Mouse (Mus musculus) embryonic facial prominence, embryonic 13.5 days (tissue): Measurements from ENCODE around the gene Ccdc84. TPM values are rescaled to one million over a fixed set of nuclear protein-coding genes. Genes with fewer than 3 reads are reported as not detected.
A peak's percentile ranks its signal among the peaks of the same experiment; 100 is the strongest.
"Not testable (repeated sequence)": the region's sequence is repeated elsewhere in the genome, so short reads cannot be mapped to it uniquely, and the experiment has no call there.

Source experiments
- ATAC-seq: fragments of 200-750 bp; cut with Nextera tagmentation; 2 replicates; pipeline ENCODE4 v1.8.0; 2017; ENCODE audit warnings: low read depth; ENCODE audit not compliant: insufficient number of reproducible peaks, insufficient read depth, low FRiP score, low TSS enrichment
- H3K27ac ChIP-seq: fragments of 300-500 bp; sonication (generic); 2 replicates; pipeline ENCODE4 v1.5.1; 2015; ENCODE audit warnings: moderate library complexity, mild to moderate bottlenecking, inconsistent platforms
- H3K27me3 ChIP-seq: fragments of 300-500 bp; sonication (generic); 2 replicates; pipeline ENCODE4 v1.6.1; 2015; ENCODE audit warnings: mild to moderate bottlenecking, inconsistent platforms
- H3K36me3 ChIP-seq: fragments of 300-500 bp; sonication (generic); 2 replicates; pipeline ENCODE4 v1.6.1; 2015; ENCODE audit warnings: mild to moderate bottlenecking, inconsistent platforms
- H3K4me1 ChIP-seq: fragments of 300-500 bp; sonication (generic); 2 replicates; pipeline ENCODE4 v1.6.1; 2015; ENCODE audit warnings: inconsistent platforms
- H3K4me2 ChIP-seq: fragments of 300-500 bp; sonication (generic); 2 replicates; pipeline ENCODE4 v1.6.1; 2015; ENCODE audit warnings: moderate library complexity, mild to moderate bottlenecking, inconsistent platforms
- H3K4me3 ChIP-seq: fragments of 300-500 bp; sonication (generic); 2 replicates; pipeline ENCODE4 v1.5.1; 2015; ENCODE audit warnings: mild to moderate bottlenecking, inconsistent platforms
- H3K9ac ChIP-seq: fragments of 300-500 bp; sonication (generic); 2 replicates; pipeline ENCODE4 v1.6.1; 2015; ENCODE audit warnings: mild to moderate bottlenecking, inconsistent platforms
- H3K9me3 ChIP-seq: fragments of 300-500 bp; sonication (generic); 2 replicates; pipeline ENCODE4 v1.6.1; 2016; ENCODE audit warnings: inconsistent platforms
- WGBS: fragments of 180-500 bp; shearing (Covaris S2); methylation state at CpG from one replicate; pipeline ENCODE4 v1.1.7; 2015; ENCODE audit warnings: mixed read lengths; 5-methylcytosine and 5-hydroxymethylcytosine counted together
- polyA plus RNA-seq: library from polyadenylated mRNA; unstranded; fragments of >200 nt; fragmentation: Nextera tagmentation; extraction: Ambion mirVana; gene quantifications from 2 replicates; pipeline ENCODE4 v1.2.1, GENCODE M21; 2015

Gene Ccdc84
- polyA plus RNA-seq, 1 experiment from 2014 or later = 33.3 TPM

DNA sequence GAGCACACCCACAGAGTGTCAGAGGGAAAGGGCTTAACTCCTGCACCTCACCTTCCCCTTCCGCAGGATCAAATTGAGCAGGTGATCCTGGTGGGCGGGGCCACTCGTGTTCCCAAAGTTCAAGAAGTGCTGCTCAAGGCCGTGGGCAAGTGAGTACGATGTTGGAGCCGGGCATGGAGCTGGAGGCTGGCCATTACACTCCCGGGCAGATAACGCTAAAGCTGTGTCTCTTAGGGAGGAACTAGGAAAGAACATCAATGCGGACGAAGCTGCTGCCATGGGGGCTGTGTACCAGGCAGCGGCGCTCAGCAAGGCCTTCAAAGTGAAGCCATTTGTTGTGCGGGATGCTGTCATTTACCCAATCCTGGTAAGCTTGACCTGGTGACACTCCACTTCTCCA, 33.8 kb downstream of the Ccdc84 start:
- no peak for ATAC-seq
- 93% methylated on average over 13 of the region's 13 CpGs for WGBS

DNA sequence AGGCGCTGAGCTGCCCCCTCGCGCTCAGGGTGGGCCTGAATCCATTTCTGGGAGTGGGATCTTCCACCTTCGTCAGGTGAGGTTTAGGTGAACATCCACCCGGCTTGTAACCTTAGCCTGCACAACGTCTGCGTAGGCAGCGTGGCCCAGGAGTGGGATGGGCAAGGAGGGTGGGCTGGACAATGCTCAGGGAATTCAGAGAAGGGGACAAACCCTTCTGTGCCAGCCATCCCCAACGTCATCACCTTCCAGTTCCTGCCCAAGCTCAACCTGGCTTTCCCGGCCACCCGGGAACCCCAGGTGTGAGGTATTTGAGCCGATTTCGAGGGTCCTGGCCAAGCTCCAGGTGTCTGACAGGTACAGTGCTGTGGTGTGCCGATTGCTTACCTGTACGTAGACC, 38.5 kb downstream of the Ccdc84 start:
- H3K4me2 ChIP-seq = peak overlapping the region; percentile 86
- peak overlapping the region; percentile 89 for H3K4me3 ChIP-seq
- ATAC-seq = peak; percentile 22; the same call in 1 of the 2 replicates
- 7% methylated on average over 15 of the region's 15 CpGs for WGBS
- no peaks in the 10 kb centered on the region for H3K9me3 ChIP-seq
- H3K9ac ChIP-seq = peak overlapping the region; percentile 95
- H3K27me3 ChIP-seq = no peaks in the 10 kb centered on the region
- H3K27ac ChIP-seq = peak overlapping the region; percentile 87
- H3K36me3 ChIP-seq = peaks cover 44% of the 10 kb centered on the region
- peaks cover 17% of the 10 kb centered on the region for H3K4me1 ChIP-seq

More for the DNA sequence above, 33.8 kb downstream of the Ccdc84 start:
- Histone ChIP-seq H3K9ac (no peak overlapping the region), H3K4me3 (no peak overlapping the region), H3K4me1 (peaks cover 11% of the 10 kb centered on the region), H3K27me3 (no peaks in the 10 kb centered on the region), H3K36me3 (peaks cover 91% of the 10 kb centered on the region), H3K9me3 (no peaks in the 10 kb centered on the region), H3K27ac (no peak overlapping the region), H3K4me2 (no peak overlapping the region)

DNA sequence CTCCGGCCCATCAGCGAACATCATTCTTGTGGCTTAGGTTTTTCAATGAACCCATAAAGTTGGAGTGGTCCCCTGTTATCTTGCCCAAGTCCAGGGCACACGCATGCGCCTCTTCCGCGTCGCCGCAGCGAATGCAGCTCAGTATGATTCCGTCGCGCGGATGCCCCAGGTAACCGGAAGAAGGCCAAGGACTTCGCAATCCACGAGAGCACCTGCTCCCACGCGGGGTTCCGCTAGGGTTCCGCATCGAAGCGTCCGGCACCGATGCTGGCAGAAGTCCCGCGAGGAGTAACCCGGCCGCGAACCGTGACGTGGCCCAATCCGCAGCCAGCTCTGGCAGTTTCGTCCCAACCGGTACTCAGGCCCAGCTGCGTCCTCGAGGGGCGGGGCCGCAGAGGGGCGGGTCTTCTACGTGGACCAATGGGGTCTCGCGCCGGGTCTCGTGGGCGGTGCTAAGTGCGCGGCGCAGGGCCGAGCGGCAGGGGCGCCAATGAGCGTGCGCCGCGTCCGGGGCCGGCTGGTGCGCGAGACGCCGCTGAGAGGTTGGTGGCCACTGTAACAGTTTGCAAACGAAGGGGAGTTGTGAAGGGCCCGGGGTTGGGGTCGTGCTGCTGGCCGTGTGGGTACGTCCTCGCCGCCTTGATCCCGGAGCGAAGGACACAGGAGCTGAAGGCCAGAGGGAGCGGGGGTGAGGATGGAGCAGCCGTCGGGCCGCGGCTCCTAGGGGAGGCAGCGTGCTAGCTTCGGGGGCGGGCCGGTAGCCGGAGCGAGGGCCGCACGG, 39.1 kb downstream of the Ccdc84 start, which contains the start of gene Hyou1:
Gene Hyou1, plus strand, starts transcription at position 437 of the 781 bp plus-strand sequence.
- H3K4me2 ChIP-seq = peak within 1 kb of the TSS; percentile 86
- H3K4me1 ChIP-seq = peaks cover 17% of the 10 kb centered on the region
- ATAC-seq = peak; percentile 97
- H3K36me3 ChIP-seq = peaks cover 37% of the 10 kb centered on the region
- H3K27me3 ChIP-seq = no peaks in the 10 kb centered on the region
- WGBS = under 1% methylated on average over 82 of the region's 83 CpGs
- H3K9me3 ChIP-seq = no peaks in the 10 kb centered on the region
- H3K9ac ChIP-seq = peak within 1 kb of the TSS; percentile 95
- peak within 1 kb of the TSS; percentile 87 for H3K27ac ChIP-seq
- peak within 1 kb of the TSS; percentile 89 for H3K4me3 ChIP-seq

DNA sequence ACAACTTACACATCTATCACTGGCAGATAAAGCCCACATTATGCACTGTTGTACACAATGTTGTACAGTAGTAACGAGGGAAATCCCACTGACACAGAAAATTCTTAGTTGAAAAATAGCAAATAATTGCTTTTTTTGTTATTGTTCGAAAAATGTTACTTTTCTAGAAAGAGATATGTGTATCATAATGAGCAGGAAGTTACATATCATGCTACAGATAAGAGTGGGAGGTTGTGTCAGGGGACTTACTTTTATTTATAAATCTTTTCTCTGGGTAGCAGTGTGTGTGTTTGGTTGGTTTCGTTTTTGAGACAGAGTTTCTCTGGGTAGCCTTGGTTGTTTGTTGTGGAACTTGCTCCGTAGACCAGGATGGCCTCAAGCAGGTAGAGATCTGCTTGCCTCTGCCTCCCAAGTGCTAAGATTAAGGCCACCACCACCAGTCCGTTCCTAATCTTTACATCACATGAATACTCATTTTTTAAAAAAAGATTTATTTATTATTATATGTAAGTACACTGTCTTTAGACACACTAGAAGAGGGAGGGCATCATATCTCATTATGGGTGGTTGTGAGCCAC, 40.1 kb downstream of the Ccdc84 start:
- Histone ChIP-seq H3K4me3 (peak overlapping the region; percentile 89), H3K9me3 (no peaks in the 10 kb centered on the region), H3K27me3 (no peaks in the 10 kb centered on the region), H3K27ac (no peak overlapping the region), H3K4me1 (peaks cover 17% of the 10 kb centered on the region), H3K36me3 (peaks cover 27% of the 10 kb centered on the region), H3K9ac (peak overlapping the region; percentile 95), H3K4me2 (peak overlapping the region; percentile 86)
- 87% methylated on average over 5 of the region's 5 CpGs for WGBS
- ATAC-seq = no peak

DNA sequence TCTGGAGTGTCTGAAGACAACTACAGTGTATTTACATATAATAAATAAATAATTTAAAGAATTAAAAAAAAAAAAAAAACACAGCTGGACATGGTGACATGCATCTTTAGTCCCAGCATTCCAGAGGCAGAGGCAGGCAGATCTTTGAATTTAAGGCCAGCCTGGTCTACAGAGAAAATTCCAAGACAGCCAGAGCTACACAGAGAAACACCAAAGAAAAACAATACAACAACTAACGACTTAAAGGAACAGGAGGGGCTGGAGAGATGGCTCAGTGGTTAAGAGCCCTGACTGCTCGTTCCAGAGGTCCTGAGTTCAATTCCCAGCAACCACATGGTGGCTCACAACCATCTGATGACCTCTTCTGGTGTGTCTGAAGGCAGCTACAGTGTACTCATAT, 41.0 kb downstream of the Ccdc84 start:
- ATAC-seq, H3K9ac ChIP-seq, H3K27me3 ChIP-seq, H3K9me3 ChIP-seq, H3K4me2 ChIP-seq, H3K27ac ChIP-seq, H3K4me3 ChIP-seq: not testable (repeated sequence)
- Histone ChIP-seq H3K4me1 (peaks cover 17% of the 10 kb centered on the region), H3K36me3 (peaks cover 18% of the 10 kb centered on the region)
- WGBS = 80% methylated on average over 2 of the region's 2 CpGs

DNA sequence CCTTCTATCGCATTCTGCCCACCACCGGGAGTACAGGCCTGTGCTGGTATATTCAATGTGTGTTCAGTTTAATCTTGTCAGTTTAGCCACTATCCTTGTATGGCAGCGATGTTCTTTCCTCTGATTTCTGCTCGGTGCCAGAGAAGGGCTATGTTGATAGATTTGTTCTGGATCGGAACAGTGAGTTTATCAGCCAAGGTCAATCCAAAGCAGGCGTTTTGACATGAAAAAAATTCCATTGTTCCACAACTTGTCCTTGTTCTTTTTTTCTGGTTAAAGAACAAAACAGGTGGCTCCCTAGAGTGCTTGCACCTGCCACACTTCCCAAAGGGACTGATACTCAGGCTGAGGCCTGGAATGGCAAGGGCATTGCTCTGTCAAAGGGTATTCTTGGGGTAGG, 42.2 kb downstream of the Ccdc84 start:
- Histone ChIP-seq H3K4me1 (peaks cover 17% of the 10 kb centered on the region), H3K9me3 (no peaks in the 10 kb centered on the region), H3K27ac (no peak overlapping the region), H3K27me3 (no peaks in the 10 kb centered on the region), H3K9ac (no peak overlapping the region), H3K4me2 (no peak overlapping the region), H3K36me3 (peaks cover 6% of the 10 kb centered on the region), H3K4me3 (no peak overlapping the region)
- 92% methylated on average over 6 of the region's 6 CpGs for WGBS
- ATAC-seq = no peak

DNA sequence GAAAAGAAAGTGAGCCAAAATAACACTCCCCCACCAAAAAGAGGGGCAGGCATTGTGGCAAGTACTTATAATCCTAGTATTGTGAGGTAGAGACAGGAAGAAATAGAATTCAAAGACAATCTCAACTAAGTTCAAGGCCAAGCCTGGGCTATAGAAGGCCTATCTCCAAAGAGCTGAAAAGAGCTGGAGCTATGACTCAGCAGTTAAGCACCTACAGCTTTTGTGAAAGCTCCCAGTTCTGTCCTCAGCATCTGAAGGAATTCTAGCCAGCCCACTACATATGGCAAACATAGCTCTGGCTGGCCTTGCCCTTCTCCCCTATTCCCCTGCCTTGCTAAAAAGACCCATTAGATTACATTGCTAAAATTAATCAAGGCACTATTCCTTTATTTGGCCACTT, 45.0 kb downstream of the Ccdc84 start:
- no peak for ATAC-seq
- H3K4me3 ChIP-seq = no peak overlapping the region

DNA sequence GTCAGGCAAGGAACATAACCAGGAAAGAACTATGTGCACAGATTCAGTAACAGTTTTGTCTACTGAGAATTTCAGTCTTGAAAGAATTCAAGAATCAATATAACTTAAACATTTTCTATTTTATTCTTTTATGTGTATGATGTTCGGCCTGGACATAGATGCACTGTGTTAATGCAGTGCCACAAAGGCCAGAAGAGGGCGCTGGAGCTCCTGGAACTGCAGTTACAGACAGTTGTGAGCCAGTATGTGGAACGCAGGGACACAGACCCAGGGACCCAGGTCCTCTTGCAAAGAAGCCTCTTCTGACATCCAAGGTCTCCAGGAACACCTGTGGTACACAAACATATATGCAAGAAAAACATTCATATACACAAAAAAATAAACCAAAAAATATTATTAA, 53.9 kb downstream of the Ccdc84 start:
- Histone ChIP-seq H3K27ac (no peak overlapping the region), H3K27me3 (no peaks in the 10 kb centered on the region), H3K4me1 (peaks cover 6% of the 10 kb centered on the region), H3K36me3 (peaks cover 5% of the 10 kb centered on the region), H3K4me3 (no peak overlapping the region), H3K4me2 (no peak overlapping the region), H3K9me3 (no peaks in the 10 kb centered on the region), H3K9ac (no peak overlapping the region)
- WGBS = 61% methylated on average over 3 of the region's 3 CpGs
- ATAC-seq = no peak

More for the DNA sequence above, 45.0 kb downstream of the Ccdc84 start:
- H3K27ac ChIP-seq = no peak overlapping the region
- H3K4me1 ChIP-seq = peaks cover 2% of the 10 kb centered on the region; the same call in 1 of the 2 replicates
- no peak overlapping the region for H3K9ac ChIP-seq
- H3K4me2 ChIP-seq = no peak overlapping the region
- H3K36me3 ChIP-seq = no peaks in the 10 kb centered on the region
- H3K9me3 ChIP-seq = no peaks in the 10 kb centered on the region
- no peaks in the 10 kb centered on the region for H3K27me3 ChIP-seq

DNA sequence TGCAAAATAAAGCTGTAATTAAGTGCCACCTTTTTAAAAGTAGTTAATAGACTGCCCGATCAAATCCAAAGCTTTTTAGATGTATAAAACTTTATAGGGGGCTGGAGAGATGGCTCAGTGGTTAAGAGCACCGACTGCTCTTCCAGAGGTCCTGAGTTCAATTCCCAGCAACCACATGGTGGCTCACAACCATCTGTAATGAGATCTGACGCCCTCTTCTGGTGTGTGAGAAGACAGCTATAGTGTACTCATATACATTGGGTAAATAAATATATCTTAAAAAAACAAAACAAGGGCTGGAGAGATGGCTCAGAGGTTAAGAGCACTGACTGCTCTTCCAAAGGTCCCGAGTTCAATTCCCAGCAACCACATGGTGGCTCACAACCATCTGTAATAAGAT, 56.4 kb downstream of the Ccdc84 start:
- Histone ChIP-seq H3K9ac (peak overlapping the region; percentile 90), H3K4me3 (peak overlapping the region; percentile 96), H3K4me2 (peak overlapping the region; percentile 86), H3K36me3 (peaks cover 29% of the 10 kb centered on the region), H3K27ac (peak overlapping the region; percentile 69)
- 43% methylated on average over 4 of the region's 4 CpGs for WGBS
- H3K9me3 ChIP-seq, ATAC-seq, H3K4me1 ChIP-seq, H3K27me3 ChIP-seq: not testable (repeated sequence)

DNA sequence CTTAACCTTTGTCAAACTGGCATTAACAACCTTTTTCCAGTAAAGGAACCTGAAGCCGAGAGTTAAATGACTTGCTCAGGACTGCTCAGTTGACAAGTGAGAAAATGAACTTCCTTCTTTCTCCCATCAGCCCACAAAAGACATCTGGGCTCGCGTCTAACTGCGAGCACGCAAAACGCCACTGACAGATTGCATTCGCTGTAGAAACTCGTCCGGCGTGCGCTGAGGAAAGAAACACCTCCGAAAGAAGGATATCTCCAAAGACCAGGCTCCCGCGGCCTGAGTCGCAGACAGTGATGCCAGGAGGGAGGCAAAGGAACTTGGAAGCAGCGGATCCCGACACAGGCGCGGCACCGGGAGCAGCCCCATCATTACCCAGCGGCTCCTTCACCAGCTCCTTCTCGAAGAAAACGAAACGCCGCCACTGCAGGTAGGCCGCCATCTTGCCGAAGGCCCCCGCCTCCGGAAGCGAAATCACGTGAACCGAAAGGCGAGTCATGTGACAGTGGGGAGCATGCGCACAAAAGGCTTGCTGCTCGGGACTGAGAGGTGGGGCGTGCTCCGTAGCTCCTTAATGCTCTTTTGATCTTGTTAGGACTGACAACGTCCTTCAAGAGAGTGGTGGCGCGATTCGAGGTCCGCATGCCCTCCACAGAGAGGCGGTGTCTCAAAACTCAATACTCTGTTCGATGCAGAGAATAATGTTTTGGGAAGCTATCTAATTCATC, 57.0 kb downstream of the Ccdc84 start, which contains the start of gene Vps11:
Gene Vps11, minus strand, starts transcription at position 481 of the 728 bp plus-strand sequence.
- peak; percentile 91 for ATAC-seq
- Histone ChIP-seq H3K4me3 (peak within 1 kb of the TSS; percentile 96), H3K27ac (peak within 1 kb of the TSS; percentile 69), H3K4me2 (peak within 1 kb of the TSS; percentile 86), H3K9ac (peak within 1 kb of the TSS; percentile 90), H3K36me3 (peaks cover 35% of the 10 kb centered on the region), H3K9me3 (no peaks in the 10 kb centered on the region), H3K27me3 (no peaks in the 10 kb centered on the region), H3K4me1 (peaks cover 6% of the 10 kb centered on the region)
- under 1% methylated on average over 44 of the region's 44 CpGs for WGBS
